Mouse (Mus musculus) erythroblast, embryonic 14.5 days (primary cell): ENCODE measurements around the gene Gm9112. TPM values are rescaled to one million over a fixed set of nuclear protein-coding genes. Genes with fewer than 3 reads are reported as not detected.
"Not testable (repeated sequence)": the region's sequence is repeated elsewhere in the genome, so short reads cannot be mapped to it uniquely, and the experiment has no call there.

Source experiments
- H3K27me3 ChIP-seq: 2 replicates; pipeline ENCODE4 v1.6.1; 2012; ENCODE audit warnings: inconsistent platforms; ENCODE audit not compliant: control insufficient read depth
- H3K36me3 ChIP-seq: 2 replicates; pipeline ENCODE4 v1.6.1; 2012; ENCODE audit warnings: mild to moderate bottlenecking, inconsistent platforms; ENCODE audit not compliant: control insufficient read depth
- H3K4me1 ChIP-seq: 2 replicates; pipeline ENCODE4 v1.6.1; 2012; ENCODE audit warnings: inconsistent platforms; ENCODE audit not compliant: control insufficient read depth
- H3K4me3 ChIP-seq: replicated peaks from 2 replicates; pipeline ENCODE3; 2012; ENCODE audit warnings: moderate library complexity, mild to moderate bottlenecking, inconsistent platforms
- H3K9me3 ChIP-seq: 2 replicates; pipeline ENCODE4 v1.6.1; 2012; ENCODE audit warnings: low read length, inconsistent platforms, mixed read lengths; ENCODE audit not compliant: control insufficient read depth
- GATA1 ChIP-seq: IDR thresholded peaks from 2 replicates; pipeline ENCODE4 v1.6.1; 2012; ENCODE audit warnings: low read length, inconsistent platforms, mixed read lengths
- TAL1 ChIP-seq: IDR thresholded peaks from 3 replicates; pipeline ENCODE4 v1.6.1; 2012; ENCODE audit warnings: low read length, inconsistent platforms, mixed read lengths
- polyA plus RNA-seq: library from polyadenylated mRNA; stranded (reverse); fragments of >175 nt; gene quantifications from 2 replicates; pipeline ENCODE4 v1.2.3, GENCODE M21; 2012

Gm9112 gene
- not detected in 2 replicates for polyA plus RNA-seq

GRCm38 (mm10) chrX:102707535-102707934 is at the start of gene Gm9112, which contains the start of gene Dmrtc1b:
Gene Gm9112, minus strand, starts transcription at chrX:102707635.
Gene Dmrtc1b, plus strand, starts transcription at chrX:102707865.
- not testable (repeated sequence) for H3K4me3 ChIP-seq, H3K9me3 ChIP-seq, H3K27me3 ChIP-seq, H3K36me3 ChIP-seq, H3K4me1 ChIP-seq

GRCm38 (mm10) chrX:102724226-102724625 is 16.8 kb upstream of the Gm9112 start:
- H3K9me3 ChIP-seq, H3K36me3 ChIP-seq, H3K4me3 ChIP-seq, H3K27me3 ChIP-seq, H3K4me1 ChIP-seq: not testable (repeated sequence)

- not testable (repeated sequence) for H3K4me3 ChIP-seq
Observed at GRCm38 (mm10) chrX:102700636-102701035, 6.8 kb downstream of the Gm9112 start.

GRCm38 (mm10) chrX:102689252-102689651 is 18.2 kb downstream of the Gm9112 start:
- not testable (repeated sequence) for H3K4me1 ChIP-seq, H3K27me3 ChIP-seq

More at GRCm38 (mm10) chrX:102700636-102701035, 6.8 kb downstream of the Gm9112 start:
- H3K36me3 ChIP-seq, H3K9me3 ChIP-seq, H3K4me1 ChIP-seq, H3K27me3 ChIP-seq: not testable (repeated sequence)

GRCm38 (mm10) chrX:102686872-102687271 is 20.6 kb downstream of the Gm9112 start, which contains the start of gene Gm3880:
Gene Gm3880, minus strand, starts transcription at chrX:102686972.
- H3K27me3 ChIP-seq, H3K4me1 ChIP-seq, H3K9me3 ChIP-seq, H3K4me3 ChIP-seq, H3K36me3 ChIP-seq: not testable (repeated sequence)

More at GRCm38 (mm10) chrX:102689252-102689651, 18.2 kb downstream of the Gm9112 start:
- H3K9me3 ChIP-seq, H3K4me3 ChIP-seq, H3K36me3 ChIP-seq: not testable (repeated sequence)

- H3K36me3 ChIP-seq, H3K27me3 ChIP-seq, H3K9me3 ChIP-seq, H3K4me3 ChIP-seq, H3K4me1 ChIP-seq: not testable (repeated sequence)
Observed at GRCm38 (mm10) chrX:102684706-102685105, 22.7 kb downstream of the Gm9112 start.

- no peaks in the 10 kb centered on the region for H3K36me3 ChIP-seq
- H3K27me3 ChIP-seq, result no peaks in the 10 kb centered on the region; the same call in 1 of the 2 replicates
- H3K9me3 ChIP-seq, result no peaks in the 10 kb centered on the region
- H3K4me1 ChIP-seq, result no peaks in the 10 kb centered on the region
- H3K4me3 ChIP-seq, result no peak overlapping the region
- no peak for TF ChIP-seq GATA1
Observed at GRCm38 (mm10) chrX:102666641-102667040, 40.8 kb downstream of the Gm9112 start.

- Histone ChIP-seq H3K27me3 (0 out of 2 replicates have a peak, but pooled peaks cover 4% of the 10 kb centered on the region), H3K36me3 (no peaks in the 10 kb centered on the region), H3K4me1 (no peaks in the 10 kb centered on the region), H3K4me3 (no peak overlapping the region), H3K9me3 (no peaks in the 10 kb centered on the region)
- TF ChIP-seq GATA1 (no peak), TAL1 (no peak)
Observed at GRCm38 (mm10) chrX:102660712-102661111, 46.7 kb downstream of the Gm9112 start.

Other genes starting within 250 kb of the Gm9112 start
- gene Hdac8, start 202.3 kb downstream of the Gm9112 start, polyA plus RNA-seq, result 0.09 and 0.10 TPM in 2 replicates
- not detected in 2 replicates for gene Phka1, start 63.4 kb downstream of the Gm9112 start, polyA plus RNA-seq
- not detected in 2 replicates for gene Gm3880, start 20.7 kb downstream of the Gm9112 start, polyA plus RNA-seq
- gene Dmrtc1b, start 230 bp upstream of the Gm9112 start, polyA plus RNA-seq, result not detected in 2 replicates
- gene Dmrtc1c1, start 95.3 kb upstream of the Gm9112 start, polyA plus RNA-seq, result not detected in 2 replicates
- not detected in 2 replicates for gene Dmrtc1c2, start 147.0 kb upstream of the Gm9112 start, polyA plus RNA-seq
- not detected in 2 replicates for gene 1700031F05Rik, start 160.3 kb upstream of the Gm9112 start, polyA plus RNA-seq
- gene Dmrtc1a, start 201.1 kb upstream of the Gm9112 start, polyA plus RNA-seq, result not detected in 2 replicates
- gene 1700011M02Rik, start 201.3 kb upstream of the Gm9112 start, polyA plus RNA-seq, result not detected in 2 replicates
- gene 1700018G05Rik, start 220.7 kb upstream of the Gm9112 start, polyA plus RNA-seq, result not detected in 2 replicates